Mouse (Mus musculus): ENCODE measurements at regions not wholly inside any gene's neighbourhood (a gene's known extent, or its start where the extent isn't known, plus 50 kb on each side); places are given as distances from the start of the nearest gene placed in this dataset.

DNA sequence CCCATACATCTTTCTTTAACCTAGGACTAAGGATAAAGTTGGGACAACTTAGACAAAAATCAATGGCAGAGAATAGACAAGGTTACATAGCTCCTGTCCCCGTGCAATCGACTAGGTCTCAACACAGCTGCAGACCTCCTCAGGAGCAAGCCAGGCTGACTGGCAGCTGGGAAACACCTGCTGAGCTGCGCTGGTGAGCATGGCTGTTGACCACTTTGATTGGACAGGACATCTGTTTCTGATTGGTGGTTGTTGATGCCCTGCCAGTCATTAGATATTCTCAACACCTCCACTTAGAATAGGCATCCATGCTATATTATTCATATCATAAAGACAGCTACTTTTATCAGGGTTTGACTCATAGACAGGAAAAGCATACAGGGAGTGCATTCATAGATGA lies 597.3 kb downstream of the Kcnj2 start:
- no peak overlapping the region for H3K27ac ChIP-seq (replicated peaks)
- H3K9me3 ChIP-seq (replicated peaks) = no peaks in the 10 kb centered on the region
- no peaks in the 10 kb centered on the region for H3K36me3 ChIP-seq
- WGBS = 60% methylated on average over 3 of the region's 3 CpGs
- H3K4me3 ChIP-seq = no peak overlapping the region
- no peaks in the 10 kb centered on the region for H3K27me3 ChIP-seq (ENCODE audit: low read depth, poor library complexity, severe bottlenecking)
- peaks cover 7% of the 10 kb centered on the region for H3K4me1 ChIP-seq
- no peak for DNase-seq (ENCODE audit: low spot score)

DNA sequence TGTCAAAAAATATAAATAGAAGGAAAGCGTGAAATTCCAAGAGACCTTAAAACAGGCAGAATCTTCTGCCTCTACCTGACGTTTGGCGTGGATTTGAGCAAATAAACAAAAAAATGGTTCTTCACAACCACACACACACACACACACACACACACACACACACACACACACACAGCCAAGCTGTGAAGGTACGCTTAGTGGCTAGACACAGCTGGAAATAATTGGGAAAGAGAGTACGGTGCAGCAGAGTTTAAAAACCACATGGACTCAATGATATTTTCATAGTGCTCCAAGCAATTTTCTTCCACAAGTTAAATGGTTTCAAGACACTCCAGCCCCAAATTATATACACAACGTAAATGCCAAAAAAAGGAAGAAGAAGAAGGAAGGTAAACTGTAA lies 600.4 kb downstream of the Kcnj2 start:
- no peak for DNase-seq (ENCODE audit: low spot score)
- Histone ChIP-seq H3K4me3 (no peak overlapping the region), H3K4me1 (no peaks in the 10 kb centered on the region), H3K36me3 (no peaks in the 10 kb centered on the region), H3K27me3 (ENCODE audit: low read depth, poor library complexity, severe bottlenecking) (no peaks in the 10 kb centered on the region), H3K27ac (replicated peaks) (no peak overlapping the region), H3K9me3 (replicated peaks) (no peaks in the 10 kb centered on the region)
- WGBS = 77% methylated on average over 6 of the region's 6 CpGs

DNA sequence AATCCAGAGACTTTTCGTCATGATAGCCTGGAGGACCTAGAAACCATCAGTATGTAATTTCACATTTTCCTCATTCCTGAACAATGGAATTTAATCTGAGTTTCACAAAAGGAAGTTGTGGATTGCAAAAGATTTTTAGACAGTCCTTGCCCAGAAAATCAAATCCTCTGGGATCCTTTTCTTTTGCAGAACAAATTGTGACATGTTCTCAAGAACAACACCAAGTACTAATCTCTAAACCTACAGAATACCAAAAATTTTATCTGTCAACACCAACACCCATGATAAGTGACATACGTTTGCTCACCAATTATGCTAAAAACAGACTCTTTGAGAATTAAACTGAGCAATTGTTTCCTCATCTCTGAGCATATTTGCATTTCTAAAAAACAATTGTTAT lies 605.9 kb downstream of the Kcnj2 start:
- Histone ChIP-seq H3K9me3 (replicated peaks) (no peaks in the 10 kb centered on the region), H3K4me1 (no peaks in the 10 kb centered on the region), H3K27ac (replicated peaks) (no peak overlapping the region), H3K27me3 (ENCODE audit: low read depth, poor library complexity, severe bottlenecking) (no peaks in the 10 kb centered on the region), H3K36me3 (no peaks in the 10 kb centered on the region), H3K4me3 (no peak overlapping the region)
- no peak for DNase-seq (ENCODE audit: low spot score)
- 88% methylated on average over 2 of the region's 2 CpGs for WGBS

- Histone ChIP-seq H3K4me3 (no peak overlapping the region), H3K27ac (replicated peaks) (no peak overlapping the region), H3K27me3 (ENCODE audit: low read depth, poor library complexity, severe bottlenecking) (no peaks in the 10 kb centered on the region), H3K36me3 (no peaks in the 10 kb centered on the region), H3K4me1 (no peaks in the 10 kb centered on the region), H3K9me3 (replicated peaks) (no peaks in the 10 kb centered on the region)
- no peak for DNase-seq (ENCODE audit: low spot score)
- 80% methylated on average over 1 of the region's 1 CpGs for WGBS
Observed at GRCm38 (mm10) chr11:111675673-111676072, 609.7 kb downstream of the Kcnj2 start.

- no peak for DNase-seq (ENCODE audit: low spot score)
- no peaks in the 10 kb centered on the region for H3K27me3 ChIP-seq (ENCODE audit: low read depth, poor library complexity, severe bottlenecking)
- WGBS = 89% methylated on average over 7 of the region's 7 CpGs
Observed at GRCm38 (mm10) chr11:111682341-111682740, 616.4 kb downstream of the Kcnj2 start.

DNA sequence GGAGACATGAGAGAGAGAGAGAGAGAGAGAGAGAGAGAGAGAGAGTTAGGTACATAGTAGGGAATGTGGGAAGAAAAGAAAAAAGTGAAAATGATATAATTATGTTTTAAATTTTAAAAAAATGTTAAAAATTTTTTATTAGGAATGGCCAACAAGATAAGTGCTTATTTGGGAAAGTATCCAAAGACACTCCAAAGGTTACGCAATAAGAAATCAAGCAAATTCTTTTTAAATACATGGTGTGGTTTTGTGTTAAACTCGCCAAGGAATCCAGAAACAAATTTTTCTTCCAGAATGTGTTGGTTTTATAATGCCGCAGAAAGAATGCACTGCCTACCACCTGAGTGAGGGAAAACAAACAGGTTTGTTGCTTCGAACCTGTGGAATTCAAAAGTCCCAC lies 617.9 kb downstream of the Kcnj2 start:
- DNase-seq (ENCODE audit: low spot score) = no peak
- 90% methylated on average over 4 of the region's 4 CpGs for WGBS
- H3K27me3 ChIP-seq (ENCODE audit: low read depth, poor library complexity, severe bottlenecking) = no peaks in the 10 kb centered on the region

More at GRCm38 (mm10) chr11:111682341-111682740, 616.4 kb downstream of the Kcnj2 start:
- no peaks in the 10 kb centered on the region for H3K9me3 ChIP-seq (replicated peaks)
- H3K27ac ChIP-seq (replicated peaks) = no peak overlapping the region
- H3K4me1 ChIP-seq = no peaks in the 10 kb centered on the region
- no peak overlapping the region for H3K4me3 ChIP-seq
- H3K36me3 ChIP-seq = no peaks in the 10 kb centered on the region

GRCm38 (mm10) chr11:111687769-111688168 lies 621.8 kb downstream of the Kcnj2 start:
- no peak for DNase-seq (ENCODE audit: low spot score)
- 70% methylated on average over 3 of the region's 3 CpGs for WGBS
- Histone ChIP-seq H3K27ac (replicated peaks) (no peak overlapping the region), H3K4me1 (no peaks in the 10 kb centered on the region), H3K4me3 (no peak overlapping the region), H3K9me3 (replicated peaks) (no peaks in the 10 kb centered on the region), H3K36me3 (no peaks in the 10 kb centered on the region), H3K27me3 (ENCODE audit: low read depth, poor library complexity, severe bottlenecking) (no peaks in the 10 kb centered on the region)

More for the DNA sequence above, 617.9 kb downstream of the Kcnj2 start:
- H3K9me3 ChIP-seq (replicated peaks) = no peaks in the 10 kb centered on the region
- H3K36me3 ChIP-seq = no peaks in the 10 kb centered on the region
- no peaks in the 10 kb centered on the region for H3K4me1 ChIP-seq
- no peak overlapping the region for H3K4me3 ChIP-seq
- H3K27ac ChIP-seq (replicated peaks) = no peak overlapping the region

DNA sequence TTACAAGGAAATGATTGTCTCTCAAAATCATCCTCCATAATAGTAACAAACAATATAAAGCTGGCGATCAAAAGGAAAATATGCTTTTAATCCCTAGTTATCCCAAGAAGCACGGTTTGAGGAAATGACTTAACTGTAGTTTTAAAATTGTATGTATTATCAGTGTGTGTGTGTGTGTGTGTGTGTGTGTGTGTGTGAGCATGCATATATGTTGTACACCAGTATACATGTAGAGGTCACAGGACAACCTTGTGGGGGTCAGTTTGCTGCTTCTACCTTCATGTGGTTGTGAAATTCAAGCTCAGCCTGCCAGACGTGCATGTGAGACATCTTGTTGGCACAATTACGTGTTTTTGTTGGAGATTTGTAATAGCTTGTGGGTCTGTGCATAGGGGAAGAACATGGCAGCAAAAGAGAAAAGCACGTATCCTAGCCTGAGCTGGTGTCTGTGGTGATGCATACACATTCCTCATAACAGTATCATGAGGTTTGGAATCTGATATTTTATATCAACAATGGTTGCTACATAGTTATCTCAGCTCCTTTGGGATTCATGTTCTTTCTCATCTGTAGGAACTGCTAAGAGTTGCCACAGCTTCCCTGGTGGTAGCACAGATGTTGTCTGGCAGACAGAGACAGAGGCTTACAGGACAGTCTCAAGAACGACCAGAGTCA lies 622.4 kb downstream of the Kcnj2 start:
- 86% methylated on average over 6 of the region's 6 CpGs for WGBS
- DNase-seq (ENCODE audit: low spot score) = no peak

GRCm38 (mm10) chr11:111689899-111690298 lies 623.9 kb downstream of the Kcnj2 start:
- Histone ChIP-seq H3K4me3 (no peak overlapping the region), H3K4me1 (no peaks in the 10 kb centered on the region), H3K36me3 (no peaks in the 10 kb centered on the region), H3K27me3 (ENCODE audit: low read depth, poor library complexity, severe bottlenecking) (no peaks in the 10 kb centered on the region), H3K9me3 (replicated peaks) (no peaks in the 10 kb centered on the region), H3K27ac (replicated peaks) (no peak overlapping the region)
- 91% methylated on average over 2 of the region's 2 CpGs for WGBS
- no peak for DNase-seq (ENCODE audit: low spot score)

More for the DNA sequence above, 622.4 kb downstream of the Kcnj2 start:
- Histone ChIP-seq H3K4me1 (no peaks in the 10 kb centered on the region), H3K4me3 (no peak overlapping the region), H3K27ac (replicated peaks) (no peak overlapping the region), H3K36me3 (no peaks in the 10 kb centered on the region), H3K9me3 (replicated peaks) (no peaks in the 10 kb centered on the region), H3K27me3 (ENCODE audit: low read depth, poor library complexity, severe bottlenecking) (no peaks in the 10 kb centered on the region)

- H3K9me3 ChIP-seq (replicated peaks) = no peaks in the 10 kb centered on the region
- WGBS = 95% methylated on average over 2 of the region's 2 CpGs
- H3K4me3 ChIP-seq = no peak overlapping the region
- H3K36me3 ChIP-seq = no peaks in the 10 kb centered on the region
- H3K27me3 ChIP-seq (ENCODE audit: low read depth, poor library complexity, severe bottlenecking) = no peaks in the 10 kb centered on the region
- DNase-seq (ENCODE audit: low spot score) = no peak
- H3K27ac ChIP-seq (replicated peaks) = no peak overlapping the region
- H3K4me1 ChIP-seq = no peaks in the 10 kb centered on the region
Observed at GRCm38 (mm10) chr11:111691512-111691911, 625.5 kb downstream of the Kcnj2 start.

- Histone ChIP-seq H3K4me1 (no peaks in the 10 kb centered on the region), H3K36me3 (no peaks in the 10 kb centered on the region), H3K9me3 (replicated peaks) (no peaks in the 10 kb centered on the region), H3K27me3 (ENCODE audit: low read depth, poor library complexity, severe bottlenecking) (no peaks in the 10 kb centered on the region), H3K4me3 (no peak overlapping the region), H3K27ac (replicated peaks) (no peak overlapping the region)
- DNase-seq (ENCODE audit: low spot score) = no peak
- 84% methylated on average over 2 of the region's 2 CpGs for WGBS
Observed at GRCm38 (mm10) chr11:111696668-111697067, 630.7 kb downstream of the Kcnj2 start.

DNA sequence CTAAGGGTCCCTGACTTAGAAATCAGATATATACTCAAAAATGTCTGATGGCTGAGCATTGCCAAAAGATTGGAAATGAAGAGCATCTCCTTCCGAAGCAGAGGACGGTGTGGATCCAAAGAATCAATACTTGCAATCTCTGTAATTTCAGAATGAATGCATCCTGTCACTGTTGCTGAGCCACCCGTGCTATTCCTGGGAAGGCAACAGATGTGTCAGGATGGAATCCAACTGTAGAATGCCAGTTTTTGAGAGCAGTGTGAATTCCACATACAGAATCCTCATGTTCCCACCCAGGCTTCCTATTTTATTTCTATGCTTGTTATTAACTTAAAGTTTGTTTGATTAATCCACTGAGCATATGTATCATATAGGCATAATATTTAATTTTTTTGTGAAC lies 633.9 kb downstream of the Kcnj2 start:
- H3K27ac ChIP-seq (replicated peaks) = no peak overlapping the region
- no peaks in the 10 kb centered on the region for H3K27me3 ChIP-seq (ENCODE audit: low read depth, poor library complexity, severe bottlenecking)
- DNase-seq (ENCODE audit: low spot score) = no peak
- H3K36me3 ChIP-seq = no peaks in the 10 kb centered on the region
- no peaks in the 10 kb centered on the region for H3K9me3 ChIP-seq (replicated peaks)
- H3K4me3 ChIP-seq = no peak overlapping the region
- 91% methylated on average over 3 of the region's 3 CpGs for WGBS
- no peaks in the 10 kb centered on the region for H3K4me1 ChIP-seq

DNA sequence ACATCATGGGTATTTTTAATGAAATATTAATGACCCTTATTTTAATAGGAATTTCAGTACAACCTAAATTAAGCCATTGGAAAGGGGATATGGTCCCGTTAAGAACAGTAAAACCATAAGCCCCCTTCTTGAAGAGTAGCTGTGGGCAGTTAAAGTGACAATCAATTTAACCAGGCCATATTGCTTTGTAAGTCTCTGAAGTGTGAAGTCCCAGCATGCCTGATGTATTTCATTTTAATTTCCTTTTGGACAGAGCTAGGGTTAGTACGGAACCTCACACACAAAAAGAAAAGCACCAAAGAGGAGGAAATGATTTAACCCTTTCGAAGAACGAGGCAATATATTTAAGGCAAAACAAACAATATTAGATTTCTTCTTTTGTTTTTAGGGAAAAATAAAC lies 640.9 kb downstream of the Kcnj2 start:
- no peaks in the 10 kb centered on the region for H3K4me1 ChIP-seq
- 74% methylated on average over 4 of the region's 4 CpGs for WGBS
- no peaks in the 10 kb centered on the region for H3K27me3 ChIP-seq (ENCODE audit: low read depth, poor library complexity, severe bottlenecking)

DNA sequence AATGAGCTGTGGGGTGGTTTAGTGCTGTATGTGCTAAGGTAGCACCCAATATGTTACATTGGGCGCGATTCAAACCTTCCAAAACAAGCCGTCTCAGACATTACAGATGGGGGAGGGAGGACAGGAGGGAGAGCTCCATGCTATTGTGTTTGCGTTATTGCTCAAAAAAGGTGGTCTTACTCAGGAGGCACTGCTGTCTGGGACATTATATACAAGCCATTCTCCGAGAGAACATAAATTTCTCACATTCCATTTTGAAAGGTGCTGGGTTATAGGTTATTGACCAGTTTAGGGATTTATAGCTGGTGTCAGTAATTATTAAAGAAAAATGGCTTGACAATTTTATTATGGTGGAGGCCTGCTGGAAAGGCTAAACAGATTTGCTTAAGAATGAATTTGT lies 649.4 kb downstream of the Kcnj2 start:
- DNase-seq (ENCODE audit: low spot score) = no peak
- Histone ChIP-seq H3K27me3 (ENCODE audit: low read depth, poor library complexity, severe bottlenecking) (no peaks in the 10 kb centered on the region), H3K9me3 (replicated peaks) (no peaks in the 10 kb centered on the region), H3K27ac (replicated peaks) (no peak overlapping the region), H3K4me1 (no peaks in the 10 kb centered on the region), H3K36me3 (no peaks in the 10 kb centered on the region), H3K4me3 (no peak overlapping the region)
- WGBS = 91% methylated on average over 5 of the region's 5 CpGs

More for the DNA sequence above, 640.9 kb downstream of the Kcnj2 start:
- Histone ChIP-seq H3K9me3 (replicated peaks) (no peaks in the 10 kb centered on the region), H3K27ac (replicated peaks) (no peak overlapping the region), H3K4me3 (no peak overlapping the region), H3K36me3 (no peaks in the 10 kb centered on the region)
- DNase-seq (ENCODE audit: low spot score) = no peak

All from midbrain, embryonic 10.5 days (tissue).